Mouse (Mus musculus): ENCODE measurements around the gene Fancc.
"Not testable (repeated sequence)": the region's sequence is repeated elsewhere in the genome, so short reads cannot be mapped to it uniquely, and the experiment has no call there.

Gene Fancc

DNA sequence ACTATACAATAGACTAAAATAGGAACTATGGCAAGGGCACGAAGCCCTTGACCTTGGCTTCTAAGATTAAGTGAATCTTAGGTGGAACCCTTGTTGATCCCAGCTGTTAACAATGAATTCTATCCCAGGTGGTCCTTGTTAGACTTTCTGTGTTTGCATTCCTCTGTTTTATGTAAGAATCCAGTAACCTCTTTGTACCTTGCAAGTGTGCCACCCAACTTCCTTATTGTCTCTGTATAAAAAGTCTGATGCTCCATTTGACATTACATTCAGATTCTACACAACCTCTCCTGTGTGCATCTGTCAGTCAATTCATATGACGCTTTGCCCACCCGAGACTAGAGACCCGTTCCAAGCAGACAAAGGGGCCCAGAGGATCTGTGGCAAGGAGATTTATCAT is 143.8 kb downstream of the Fancc start:
- not testable (repeated sequence) for DNase-seq (ENCODE audit: inconsistent ontology term)

DNA sequence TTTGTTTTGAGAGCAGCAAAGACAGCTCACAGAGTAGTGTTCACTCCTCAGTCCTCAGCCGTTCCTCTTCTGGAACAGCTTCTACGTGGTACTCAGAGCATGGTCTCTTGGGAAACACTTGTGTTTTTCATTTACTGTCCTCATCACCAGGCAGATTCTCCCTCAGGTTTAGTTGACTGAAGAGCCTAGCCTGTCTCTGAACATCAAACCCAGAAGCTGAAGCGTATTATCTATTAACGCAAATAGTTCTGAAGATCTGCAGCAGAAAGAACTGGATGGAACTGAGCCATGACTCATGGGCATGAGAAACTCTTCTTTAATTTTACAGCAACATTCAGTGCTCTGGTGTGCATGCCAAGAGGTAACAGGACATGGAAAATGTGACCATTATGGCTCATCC is 147.0 kb downstream of the Fancc start:
- no peak for DNase-seq (ENCODE audit: inconsistent ontology term)

DNA sequence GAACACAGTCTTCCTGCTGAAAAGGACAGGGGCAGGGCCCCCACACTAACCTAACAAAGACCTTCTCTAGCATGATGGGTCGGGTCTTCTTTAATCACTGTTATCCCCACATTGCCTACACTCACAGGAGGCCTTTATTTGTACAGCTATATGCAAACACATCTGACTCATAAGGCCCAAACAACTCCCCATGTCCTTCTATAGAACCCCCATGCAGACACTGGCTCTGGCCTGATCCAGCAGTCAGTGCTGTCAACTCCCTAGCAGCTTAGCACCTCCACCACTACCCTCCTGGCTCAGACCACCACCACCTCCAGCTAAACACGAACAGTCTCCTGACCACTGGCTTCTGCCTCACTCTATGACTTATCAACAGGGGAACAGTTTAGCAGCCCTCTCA is 149.4 kb downstream of the Fancc start:
- no peak for DNase-seq (ENCODE audit: inconsistent ontology term)

GRCm38 (mm10) chr13:63345476-63346225 is 151.4 kb downstream of the Fancc start:
- DNase-seq (ENCODE audit: inconsistent ontology term), result peak; percentile 79

- DNase-seq (ENCODE audit: inconsistent ontology term), result no peak
Measured at GRCm38 (mm10) chr13:63344481-63344880, 152.6 kb downstream of the Fancc start.

DNA sequence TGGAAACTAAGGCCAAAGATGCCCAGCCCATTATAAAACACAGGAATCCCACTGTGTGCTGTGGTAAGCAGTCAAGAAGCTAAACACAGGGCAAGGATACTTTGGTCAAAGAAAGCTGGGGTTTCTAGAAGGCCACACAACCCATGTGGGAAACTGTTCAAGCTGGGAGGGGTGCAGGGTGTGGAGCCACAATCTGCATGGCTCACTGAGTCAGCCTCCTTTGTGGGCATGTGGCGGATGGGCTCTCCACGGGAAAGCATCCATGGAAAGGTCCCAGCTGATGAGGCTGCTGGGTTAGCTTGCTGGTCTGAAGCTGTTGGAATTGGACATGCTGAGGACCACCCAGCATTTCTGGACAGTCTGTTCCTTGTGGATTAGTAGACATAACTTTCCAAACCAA is 154.3 kb downstream of the Fancc start:
- no peak for DNase-seq (ENCODE audit: inconsistent ontology term)

DNA sequence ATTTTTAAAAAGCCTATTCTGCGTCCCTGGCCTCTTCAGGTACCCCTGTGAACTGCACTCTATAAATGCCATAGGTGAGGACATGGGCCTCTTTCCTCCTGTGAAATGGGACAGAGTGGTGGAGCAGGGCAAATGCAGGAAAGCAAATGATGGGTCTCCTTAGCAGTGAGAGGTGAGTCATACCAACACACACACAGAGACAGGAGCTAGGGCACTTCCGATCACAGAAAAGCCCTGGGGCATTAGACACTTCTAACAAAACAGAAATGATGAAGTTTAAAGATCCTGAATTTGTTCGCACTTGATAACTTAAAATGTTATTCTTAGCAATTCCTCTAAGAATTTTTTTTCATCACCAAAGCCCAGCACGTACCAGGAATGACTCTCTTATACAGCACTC is 157.1 kb downstream of the Fancc start:
- DNase-seq (ENCODE audit: inconsistent ontology term), result no peak

- no peak for DNase-seq (ENCODE audit: inconsistent ontology term)
Measured at GRCm38 (mm10) chr13:63337239-63337960, 159.7 kb downstream of the Fancc start.

DNA sequence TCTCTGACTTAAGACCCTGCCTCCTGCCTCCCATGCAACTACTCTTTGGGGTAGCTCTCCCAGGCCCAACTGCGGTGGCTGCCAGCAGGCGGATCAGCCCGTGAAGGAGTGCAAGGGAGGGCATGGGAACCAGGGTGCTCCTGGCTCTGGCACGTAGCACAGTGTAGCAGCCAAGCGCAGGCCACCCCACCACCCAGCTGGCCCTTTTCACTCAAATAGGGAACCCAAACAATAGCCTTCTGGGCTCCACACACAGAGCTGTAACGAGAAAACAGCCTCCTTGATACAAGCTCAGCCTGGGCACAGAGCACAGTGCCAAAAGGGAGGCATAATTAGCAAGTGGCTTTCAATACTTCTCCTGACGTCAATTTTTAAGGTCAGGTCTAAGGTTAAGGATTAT is 160.7 kb downstream of the Fancc start:
- DNase-seq (ENCODE audit: inconsistent ontology term), result peak; percentile 67

GRCm38 (mm10) chr13:63335421-63336134 is 161.5 kb downstream of the Fancc start:
- no peak for DNase-seq (ENCODE audit: inconsistent ontology term)

DNA sequence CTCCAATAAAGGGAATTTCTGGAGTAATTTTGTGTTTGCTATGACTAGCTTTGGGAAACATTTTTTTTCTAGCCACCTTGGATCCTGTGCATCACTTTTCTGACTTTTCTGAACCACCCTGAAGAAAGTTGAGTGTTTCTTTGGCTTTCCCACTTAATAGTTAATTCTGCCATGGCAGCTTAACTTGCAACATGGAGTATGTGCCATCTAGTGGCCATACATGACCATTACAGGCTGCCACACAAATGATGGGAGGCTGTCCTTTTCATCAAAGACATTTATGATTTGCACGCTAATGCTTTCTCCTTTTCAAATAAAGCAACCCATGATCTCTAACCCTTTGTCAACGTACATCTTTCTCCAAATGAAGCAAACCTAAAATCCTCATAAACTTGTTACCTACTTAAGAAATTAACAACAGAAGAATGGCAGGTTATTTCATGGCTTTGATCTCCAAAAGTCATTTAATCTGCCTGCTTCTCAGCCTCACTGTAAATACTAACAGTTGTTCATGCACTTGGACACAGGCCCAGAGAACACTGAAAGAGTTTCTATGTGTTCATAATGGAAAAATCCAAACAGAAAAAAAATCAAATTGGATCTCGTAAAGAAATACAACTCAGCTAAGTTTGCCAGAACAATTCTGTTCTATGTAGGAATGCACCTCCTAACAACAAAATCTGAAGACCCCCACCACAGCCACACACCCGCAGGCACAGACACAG is 164.3 kb downstream of the Fancc start:
- DNase-seq (ENCODE audit: inconsistent ontology term), result no peak

DNA sequence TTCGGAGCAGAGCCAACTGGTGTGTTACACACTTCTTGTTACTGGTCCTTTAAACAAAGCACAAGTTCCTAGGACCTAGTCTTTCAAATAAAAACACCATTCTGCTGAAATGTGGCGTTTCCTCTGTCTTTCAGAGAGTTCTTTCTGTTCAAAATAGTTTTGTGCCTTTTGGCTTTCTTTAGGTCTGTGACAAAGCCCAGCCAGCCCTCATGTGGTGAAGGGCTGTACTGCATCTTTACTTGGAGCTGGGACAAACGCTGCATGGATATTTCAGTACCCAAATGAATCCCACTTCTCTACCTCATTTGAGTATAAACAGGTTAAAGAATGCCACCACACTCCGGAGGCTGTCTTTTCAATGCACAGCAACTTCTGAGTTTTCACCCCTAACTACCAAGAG is 165.7 kb downstream of the Fancc start:
- DNase-seq (ENCODE audit: inconsistent ontology term), result no peak

- DNase-seq (ENCODE audit: inconsistent ontology term), result peak; percentile 82
Measured at GRCm38 (mm10) chr13:63330236-63330860, 166.7 kb downstream of the Fancc start.

DNA sequence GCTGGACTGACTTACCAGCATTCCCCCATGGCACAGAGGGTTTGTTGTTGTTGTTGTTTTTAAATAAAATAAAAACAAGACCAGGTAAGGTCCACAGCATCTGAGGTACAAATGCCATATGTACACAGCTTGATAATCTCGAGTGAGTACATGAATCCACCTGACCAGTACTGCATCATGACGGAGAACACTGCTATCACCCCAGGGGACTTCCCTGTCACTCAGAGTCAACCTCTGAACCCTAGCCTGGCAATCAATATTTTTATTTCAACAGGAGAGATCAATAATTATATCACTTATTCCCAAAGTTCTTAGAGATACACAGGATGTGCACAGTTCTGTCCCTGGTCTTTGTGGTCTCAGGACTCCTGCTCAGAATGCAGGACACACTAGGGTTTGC is 171.1 kb downstream of the Fancc start:
- no peak for DNase-seq (ENCODE audit: inconsistent ontology term)

DNA sequence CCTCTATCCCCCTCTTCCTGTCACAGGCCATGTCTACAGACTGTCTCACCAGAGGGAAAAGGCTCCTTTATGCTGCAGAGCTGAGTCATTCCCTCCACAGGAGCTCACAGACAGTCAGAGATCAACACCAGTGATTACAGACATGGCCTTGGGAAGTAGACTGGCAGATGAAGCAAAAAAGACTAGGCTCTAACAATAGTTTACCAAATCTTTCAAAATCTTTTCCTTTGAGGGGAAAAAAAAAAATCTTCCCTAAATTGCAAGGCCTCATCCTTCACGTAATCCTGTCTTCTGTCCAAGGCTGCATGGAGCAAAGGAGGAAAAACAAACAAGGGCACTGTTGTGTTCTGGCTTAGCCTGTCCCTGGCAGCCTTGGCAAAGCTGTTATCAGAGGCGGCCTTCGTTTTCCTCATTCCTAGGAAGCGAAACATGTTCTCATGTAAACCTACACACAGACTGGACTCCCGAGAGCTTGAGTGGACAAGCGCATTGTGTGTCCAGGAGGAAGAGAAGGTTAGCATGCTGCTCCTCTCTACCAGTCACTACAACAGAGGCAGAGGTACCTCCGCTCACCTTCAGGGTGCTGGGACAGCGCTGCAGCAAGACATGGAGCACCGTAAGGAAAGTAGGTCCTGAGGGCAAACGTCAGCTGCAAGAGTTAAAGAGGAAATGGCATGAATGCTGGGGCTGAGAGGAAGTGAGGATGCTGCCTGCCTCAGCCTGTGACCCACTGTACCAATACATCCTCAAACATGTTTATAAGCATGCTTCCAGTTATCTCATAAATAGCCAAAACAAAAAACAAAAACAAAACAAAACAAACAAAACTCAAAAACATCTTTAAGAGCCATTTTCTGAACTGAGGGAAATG is 171.9 kb downstream of the Fancc start:
- DNase-seq (ENCODE audit: inconsistent ontology term), result peak; percentile 88

GRCm38 (mm10) chr13:63324311-63324710 is 172.8 kb downstream of the Fancc start:
- no peak for DNase-seq (ENCODE audit: inconsistent ontology term)

GRCm38 (mm10) chr13:63323286-63324075 is 173.6 kb downstream of the Fancc start:
- DNase-seq (ENCODE audit: inconsistent ontology term), result peak; percentile 91

DNA sequence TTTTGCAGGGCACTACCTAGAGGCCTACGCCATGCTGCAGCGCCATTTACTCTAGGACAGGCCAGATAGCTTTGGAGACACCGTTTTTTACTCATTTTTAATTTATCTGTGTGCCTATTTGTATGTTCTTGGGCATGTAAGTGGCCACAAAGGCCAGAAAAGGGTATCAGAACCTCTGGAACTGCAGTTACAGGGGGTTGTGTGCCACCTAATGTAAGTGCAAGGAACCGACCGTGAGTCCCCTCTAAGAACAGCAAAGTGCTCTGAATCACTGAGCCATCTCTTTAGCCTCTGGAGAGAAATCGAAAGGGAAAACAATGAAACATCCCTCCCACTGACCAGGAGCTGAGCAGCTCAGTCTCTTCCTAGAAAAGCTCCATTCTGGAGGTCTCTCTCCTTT is 174.3 kb downstream of the Fancc start:
- DNase-seq (ENCODE audit: inconsistent ontology term), result no peak

DNA sequence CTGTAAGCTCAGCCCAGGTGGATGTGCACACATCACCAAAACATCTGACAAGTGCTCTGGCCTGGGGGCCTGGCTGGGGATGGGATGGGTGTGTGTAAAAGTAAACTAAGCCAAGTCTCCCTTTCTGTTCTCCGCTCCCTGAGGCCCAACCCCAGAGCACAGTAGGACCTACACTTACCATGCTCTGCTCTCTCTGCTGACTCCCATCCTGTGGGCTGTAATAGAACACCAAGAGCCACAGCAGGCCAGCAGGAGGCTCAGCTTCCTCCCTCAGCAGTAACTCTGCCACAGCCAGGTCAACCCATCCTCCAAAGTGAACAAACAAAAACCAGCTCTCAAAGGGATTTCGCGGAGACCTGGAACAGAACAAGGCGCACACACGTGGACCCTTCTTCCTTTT is 175.4 kb downstream of the Fancc start:
- DNase-seq (ENCODE audit: inconsistent ontology term), result no peak

DNA sequence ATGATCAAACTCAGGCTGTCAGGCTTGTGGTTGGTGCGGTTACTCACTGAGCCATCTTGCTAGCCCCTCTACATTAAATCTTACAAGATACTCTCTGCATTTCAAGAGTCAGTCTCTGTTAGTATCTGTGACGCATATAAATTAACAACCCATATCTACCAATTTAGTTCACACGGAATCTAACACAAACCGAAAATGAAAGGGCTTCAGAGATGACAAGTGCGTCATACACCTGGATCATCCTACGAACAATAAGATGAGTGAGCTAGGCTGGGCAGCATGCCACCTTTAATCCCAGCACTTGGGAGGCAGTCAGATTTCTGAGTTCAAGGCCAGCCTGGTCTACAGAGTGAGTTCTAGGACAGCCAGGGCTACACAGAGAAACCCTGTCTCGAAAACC is 177.3 kb downstream of the Fancc start:
- no peak for DNase-seq (ENCODE audit: inconsistent ontology term)
